Mouse (Mus musculus): ENCODE results near the gene Odf2l.

The Odf2l gene

GRCm38 (mm10) chr3:145118254-145119001 is at the start of gene Odf2l:
TSS of gene Odf2l (plus strand) at chr3:145118588.
- peak; percentile 100 for DNase-seq (ENCODE audit: low spot score)

GRCm38 (mm10) chr3:145068964-145069363 is 49.4 kb upstream of the Odf2l start:
- no peak for DNase-seq (ENCODE audit: low spot score)

- DNase-seq (ENCODE audit: low spot score), result no peak
These were observed 46.0 kb upstream of the Odf2l start for GRCm38 (mm10) chr3:145072339-145072738.

GRCm38 (mm10) chr3:145078405-145078804 is 40.0 kb upstream of the Odf2l start:
- no peak for DNase-seq (ENCODE audit: low spot score)

GRCm38 (mm10) chr3:145080904-145081303 is 37.5 kb upstream of the Odf2l start:
- DNase-seq (ENCODE audit: low spot score), result no peak

GRCm38 (mm10) chr3:145083081-145083480 is 35.3 kb upstream of the Odf2l start:
- no peak for DNase-seq (ENCODE audit: low spot score)

- DNase-seq (ENCODE audit: low spot score), result no peak
These were observed 32.2 kb upstream of the Odf2l start for GRCm38 (mm10) chr3:145086180-145086579.

- DNase-seq (ENCODE audit: low spot score), result no peak
These were observed 30.4 kb upstream of the Odf2l start for GRCm38 (mm10) chr3:145087857-145088598.

- no peak for DNase-seq (ENCODE audit: low spot score)
These were observed 19.1 kb upstream of the Odf2l start, which contains the start of gene Clca2 for GRCm38 (mm10) chr3:145099291-145099690. TSS of gene Clca2 (minus strand) at chr3:145099443.

GRCm38 (mm10) chr3:145101891-145102555 is 16.4 kb upstream of the Odf2l start:
- DNase-seq (ENCODE audit: low spot score), result no peak

- no peak for DNase-seq (ENCODE audit: low spot score)
These were observed 15.1 kb upstream of the Odf2l start for GRCm38 (mm10) chr3:145103321-145103720.

- no peak for DNase-seq (ENCODE audit: low spot score)
These were observed 14.6 kb upstream of the Odf2l start for GRCm38 (mm10) chr3:145103770-145104169.

- no peak for DNase-seq (ENCODE audit: low spot score)
These were observed 13.2 kb upstream of the Odf2l start for GRCm38 (mm10) chr3:145105076-145105772.

GRCm38 (mm10) chr3:145105773-145106504 is 12.4 kb upstream of the Odf2l start:
- no peak for DNase-seq (ENCODE audit: low spot score)

- no peak for DNase-seq (ENCODE audit: low spot score)
These were observed 3.2 kb upstream of the Odf2l start for GRCm38 (mm10) chr3:145115169-145115568.

- DNase-seq (ENCODE audit: low spot score), result no peak
These were observed 751 bp upstream of the Odf2l start for GRCm38 (mm10) chr3:145117637-145118036.

GRCm38 (mm10) chr3:145119002-145119358 is 592 bp downstream of the Odf2l start:
- no peak for DNase-seq (ENCODE audit: low spot score)

- DNase-seq (ENCODE audit: low spot score), result no peak
These were observed 1.0 kb downstream of the Odf2l start for GRCm38 (mm10) chr3:145119425-145119824.

- no peak for DNase-seq (ENCODE audit: low spot score)
These were observed 8.2 kb downstream of the Odf2l start for GRCm38 (mm10) chr3:145126618-145127017.

GRCm38 (mm10) chr3:145129356-145129755 is 11.0 kb downstream of the Odf2l start:
- no peak for DNase-seq (ENCODE audit: low spot score)

- peak; percentile 72 for DNase-seq (ENCODE audit: low spot score)
These were observed 13.0 kb downstream of the Odf2l start for GRCm38 (mm10) chr3:145131210-145131868.

All from testis, postnatal 10 days (tissue).